Mouse (Mus musculus): Measurements from ENCODE around the gene Ciapin1.
A peak's percentile ranks its signal among the peaks of the same experiment; 100 is the strongest.
"Not testable (repeated sequence)": the region's sequence is repeated elsewhere in the genome, so short reads cannot be mapped to it uniquely, and the experiment has no call there.

Gene Ciapin1

GRCm38 (mm10) chr8:94857346-94858173 lies 19.4 kb upstream of the Ciapin1 start, which contains the start of gene Polr2c:
Gene Polr2c, plus strand, starts transcription at chr8:94857450.
- peak; percentile 82 to 90 for DNase-seq (ENCODE audit: low spot score in 2 of 2)

- DNase-seq (ENCODE audit: low spot score in 2 of 2) = no peak
These were observed 18.8 kb upstream of the Ciapin1 start for GRCm38 (mm10) chr8:94857011-94857345.

GRCm38 (mm10) chr8:94854761-94855160 lies 16.6 kb upstream of the Ciapin1 start:
- not testable (repeated sequence) for DNase-seq (ENCODE audit: low spot score in 2 of 2)

- DNase-seq (ENCODE audit: low spot score in 2 of 2) = no peak
These were observed 11.9 kb upstream of the Ciapin1 start for GRCm38 (mm10) chr8:94850049-94850448.

GRCm38 (mm10) chr8:94841183-94841582 lies 3.0 kb upstream of the Ciapin1 start:
- DNase-seq (ENCODE audit: low spot score in 2 of 2) = no peak

- peak in 1 of 2 experiments; percentile 55 for DNase-seq (ENCODE audit: low spot score in 2 of 2)
These were observed 442 bp upstream of the Ciapin1 start for GRCm38 (mm10) chr8:94838600-94838999.

- DNase-seq (ENCODE audit: low spot score in 2 of 2) = no peak
These were observed 1.5 kb downstream of the Ciapin1 start for GRCm38 (mm10) chr8:94836456-94837240.

GRCm38 (mm10) chr8:94835751-94836150 lies 2.4 kb downstream of the Ciapin1 start:
- DNase-seq (ENCODE audit: low spot score in 2 of 2) = not testable (repeated sequence)

- not testable (repeated sequence) for DNase-seq (ENCODE audit: low spot score in 2 of 2)
These were observed 4.2 kb downstream of the Ciapin1 start for GRCm38 (mm10) chr8:94833901-94834405.

GRCm38 (mm10) chr8:94828284-94828683 lies 9.9 kb downstream of the Ciapin1 start:
- DNase-seq (ENCODE audit: low spot score in 2 of 2) = no peak

- peak in 1 of 2 experiments; percentile 8 for DNase-seq (ENCODE audit: low spot score in 2 of 2)
These were observed 11.9 kb downstream of the Ciapin1 start for GRCm38 (mm10) chr8:94826210-94826609.

GRCm38 (mm10) chr8:94825170-94825569 lies 13.0 kb downstream of the Ciapin1 start:
- DNase-seq (ENCODE audit: low spot score in 2 of 2) = no peak

- peak in 1 of 2 experiments; percentile 30 for DNase-seq (ENCODE audit: low spot score in 2 of 2)
These were observed 15.3 kb downstream of the Ciapin1 start for GRCm38 (mm10) chr8:94822637-94823560.

- no peak for DNase-seq (ENCODE audit: low spot score in 2 of 2)
These were observed 16.8 kb downstream of the Ciapin1 start for GRCm38 (mm10) chr8:94821381-94821780.

GRCm38 (mm10) chr8:94820553-94820952 lies 17.6 kb downstream of the Ciapin1 start:
- DNase-seq (ENCODE audit: low spot score in 2 of 2) = no peak

GRCm38 (mm10) chr8:94819671-94820179 lies 18.4 kb downstream of the Ciapin1 start:
- no peak for DNase-seq (ENCODE audit: low spot score in 2 of 2)

GRCm38 (mm10) chr8:94817933-94818332 lies 20.2 kb downstream of the Ciapin1 start:
- DNase-seq (ENCODE audit: low spot score in 2 of 2) = no peak

- DNase-seq (ENCODE audit: low spot score in 2 of 2) = peak; percentile 31 to 48
These were observed 23.6 kb downstream of the Ciapin1 start for GRCm38 (mm10) chr8:94814556-94814955.

- peak; percentile 74 to 82 for DNase-seq (ENCODE audit: low spot score in 2 of 2)
These were observed 25.5 kb downstream of the Ciapin1 start for GRCm38 (mm10) chr8:94812645-94813098.

- DNase-seq (ENCODE audit: low spot score in 2 of 2) = no peak
These were observed 26.5 kb downstream of the Ciapin1 start for GRCm38 (mm10) chr8:94811654-94812053.

GRCm38 (mm10) chr8:94810855-94811254 lies 27.3 kb downstream of the Ciapin1 start:
- DNase-seq (ENCODE audit: low spot score in 2 of 2) = no peak
